Mouse (Mus musculus) liver, embryonic 14.5 days (tissue): ENCODE results near the gene Serpinh1.

Experiments used
- CTCF ChIP-seq: IDR thresholded peaks from 2 replicates; pipeline ENCODE4 v1.5.1; 2016; ENCODE audit warnings: antibody characterized with exemption, low read depth, control low read depth
- EP300 ChIP-seq: IDR thresholded peaks from 2 replicates; pipeline ENCODE4 v1.6.1; 2016; ENCODE audit warnings: antibody characterized with exemption, low read depth

DNA sequence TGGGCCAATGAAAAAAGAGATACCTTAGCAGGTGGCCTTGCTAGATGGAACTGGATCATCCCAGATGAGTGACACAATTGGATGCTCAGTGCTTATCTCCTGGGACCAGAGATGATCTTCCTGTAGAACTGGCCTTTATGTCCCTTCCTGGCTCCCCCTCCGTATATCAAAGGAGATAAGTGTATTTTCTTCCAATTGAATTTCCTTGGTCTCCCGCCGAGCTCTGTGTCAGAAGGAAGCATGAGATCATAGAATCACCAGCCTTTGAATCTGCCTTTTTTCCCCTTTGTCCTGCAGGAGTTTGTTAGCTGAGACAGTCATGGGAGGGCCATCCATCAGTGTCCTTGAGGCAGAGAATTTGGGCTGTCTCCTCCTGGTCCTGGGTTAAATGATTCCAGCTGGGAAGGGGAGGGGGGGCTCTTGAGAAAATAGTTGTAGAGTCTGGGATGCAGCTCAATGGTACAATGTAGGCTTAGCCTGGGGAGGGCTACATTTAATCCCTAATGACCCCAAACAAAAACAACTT lies 52.3 kb downstream of the Serpinh1 start:
- TF ChIP-seq CTCF, result no peak
- TF ChIP-seq EP300, result no peak
